Mouse (Mus musculus) liver, postnatal 0 days (tissue): ENCODE results near the gene Wipf2.

Experiments used
- CTCF ChIP-seq: sonication (generic); IDR thresholded peaks from 2 replicates; pipeline ENCODE4 v1.5.1; 2016; ENCODE audit warnings: antibody characterized with exemption, low read depth
- EP300 ChIP-seq: IDR thresholded peaks from 2 replicates; pipeline ENCODE4 v1.6.1; 2016; ENCODE audit warnings: antibody characterized with exemption, low read depth, mild to moderate bottlenecking

- TF ChIP-seq CTCF (no peak), EP300 (no peak)
Observed at GRCm38 (mm10) chr11:98850100-98851093, 13.0 kb upstream of the Wipf2 start.
